Mouse (Mus musculus): ENCODE results near the gene Acsl3. TPM values are rescaled to one million over a fixed set of nuclear protein-coding genes. Genes with fewer than 3 reads are reported as not detected.

Acsl3 gene
- polyA plus RNA-seq, 1 experiment from 2014 or later = 7.6 TPM

DNA sequence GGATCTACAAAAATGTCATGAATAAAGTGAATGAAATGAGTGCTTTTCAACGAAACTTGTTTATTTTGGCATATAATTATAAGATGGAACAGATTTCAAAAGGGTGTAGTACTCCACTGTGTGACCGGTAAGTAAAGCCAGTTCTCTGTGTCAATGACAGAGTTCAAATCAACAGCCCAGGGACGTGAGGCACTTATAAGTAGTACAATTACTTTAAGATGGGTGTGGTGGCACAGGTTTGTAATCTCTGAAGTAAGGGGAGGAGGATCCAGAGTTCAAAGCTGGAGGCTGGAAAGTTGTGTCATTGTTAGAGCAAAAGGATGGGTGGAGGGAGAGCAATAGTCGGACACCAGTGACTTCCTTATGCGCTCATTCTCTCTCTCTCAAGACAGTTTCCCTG is 39.3 kb downstream of the Acsl3 start:
- no peak for ATAC-seq
- peaks cover 22% of the 10 kb centered on the region for H3K36me3 ChIP-seq (replicated peaks; ENCODE audit: insufficient read depth, low read length)
- no peak for TF ChIP-seq EP300 (IDR thresholded peaks at IDR 0.05; ENCODE audit: low read depth)
- TF ChIP-seq CTCF (IDR thresholded peaks at IDR 0.05; ENCODE audit: low read depth) = no peak
- no peak overlapping the region for H3K4me2 ChIP-seq (ENCODE audit: low read depth, low read length)
- H3K9ac ChIP-seq (replicated peaks) = no peak overlapping the region
- no peaks in the 10 kb centered on the region for H3K4me1 ChIP-seq (ENCODE audit: insufficient read depth)
- no peaks in the 10 kb centered on the region for H3K9me3 ChIP-seq (ENCODE audit: low read length)
- DNase-seq = no peak
- no peak overlapping the region for H3K4me3 ChIP-seq (ENCODE audit: low read depth, low read length)
- 91% methylated on average over 5 of the region's 5 CpGs for WGBS (ENCODE audit: insufficient replicate concordance)
- H3K27me3 ChIP-seq (ENCODE audit: insufficient read depth, low read length) = no peaks in the 10 kb centered on the region
- H3K27ac ChIP-seq (ENCODE audit: low read depth) = no peak overlapping the region

DNA sequence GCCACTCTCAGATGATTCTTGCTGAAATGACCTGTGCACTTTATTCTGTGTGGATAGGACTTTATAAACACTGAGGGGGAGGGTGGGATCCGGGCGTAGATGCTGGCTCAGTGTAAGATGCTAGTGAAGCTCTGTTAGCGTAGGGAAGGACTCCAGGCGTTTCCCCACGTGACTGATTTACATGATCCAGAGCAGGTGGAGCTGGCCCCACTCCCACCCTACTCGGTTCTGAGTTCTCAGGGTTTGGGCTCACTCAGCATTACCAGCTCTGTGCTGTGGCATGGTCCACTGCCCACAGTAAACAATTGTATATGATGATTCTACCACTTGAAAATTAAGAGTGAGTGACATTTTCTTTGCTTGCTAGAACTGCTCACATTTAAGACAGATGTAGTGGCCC is 40.5 kb downstream of the Acsl3 start:
- no peak overlapping the region for H3K9ac ChIP-seq (replicated peaks)
- ATAC-seq (no peak), DNase-seq (no peak)
- no peak overlapping the region for H3K4me3 ChIP-seq (ENCODE audit: low read depth, low read length)
- H3K27ac ChIP-seq (ENCODE audit: low read depth) = no peak overlapping the region
- no peaks in the 10 kb centered on the region for H3K9me3 ChIP-seq (ENCODE audit: low read length)
- no peaks in the 10 kb centered on the region for H3K4me1 ChIP-seq (ENCODE audit: insufficient read depth)
- WGBS (ENCODE audit: insufficient replicate concordance) = 82% methylated on average over 6 of the region's 6 CpGs
- H3K27me3 ChIP-seq (ENCODE audit: insufficient read depth, low read length) = no peaks in the 10 kb centered on the region
- TF ChIP-seq CTCF (IDR thresholded peaks at IDR 0.05; ENCODE audit: low read depth) (no peak), EP300 (IDR thresholded peaks at IDR 0.05; ENCODE audit: low read depth) (no peak)
- H3K36me3 ChIP-seq (replicated peaks; ENCODE audit: insufficient read depth, low read length) = peaks cover 25% of the 10 kb centered on the region
- no peak overlapping the region for H3K4me2 ChIP-seq (ENCODE audit: low read depth, low read length)

DNA sequence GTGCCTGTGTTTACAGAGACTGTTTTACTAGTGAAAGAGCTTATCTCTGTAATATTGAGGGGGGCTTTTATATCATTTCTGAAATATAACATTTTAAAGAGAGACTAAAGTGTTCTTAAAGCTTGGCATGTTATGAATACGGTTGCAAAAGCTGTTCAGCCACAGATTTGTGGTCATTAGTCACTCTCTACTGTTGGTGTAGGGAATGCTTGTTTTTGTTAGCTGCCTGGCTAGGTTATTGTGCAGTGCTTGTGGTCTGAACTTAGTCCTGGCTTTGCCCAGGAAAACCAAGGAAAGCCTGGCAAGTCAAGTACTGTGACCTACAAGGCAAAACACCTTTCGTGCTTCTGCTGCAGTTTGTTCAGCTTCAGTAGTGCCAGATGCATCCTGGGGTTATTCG is 44.1 kb downstream of the Acsl3 start:
- 68% methylated on average over 3 of the region's 3 CpGs for WGBS (ENCODE audit: insufficient replicate concordance)
- TF ChIP-seq CTCF (IDR thresholded peaks at IDR 0.05; ENCODE audit: low read depth) = no peak
- DNase-seq = no peak

DNA sequence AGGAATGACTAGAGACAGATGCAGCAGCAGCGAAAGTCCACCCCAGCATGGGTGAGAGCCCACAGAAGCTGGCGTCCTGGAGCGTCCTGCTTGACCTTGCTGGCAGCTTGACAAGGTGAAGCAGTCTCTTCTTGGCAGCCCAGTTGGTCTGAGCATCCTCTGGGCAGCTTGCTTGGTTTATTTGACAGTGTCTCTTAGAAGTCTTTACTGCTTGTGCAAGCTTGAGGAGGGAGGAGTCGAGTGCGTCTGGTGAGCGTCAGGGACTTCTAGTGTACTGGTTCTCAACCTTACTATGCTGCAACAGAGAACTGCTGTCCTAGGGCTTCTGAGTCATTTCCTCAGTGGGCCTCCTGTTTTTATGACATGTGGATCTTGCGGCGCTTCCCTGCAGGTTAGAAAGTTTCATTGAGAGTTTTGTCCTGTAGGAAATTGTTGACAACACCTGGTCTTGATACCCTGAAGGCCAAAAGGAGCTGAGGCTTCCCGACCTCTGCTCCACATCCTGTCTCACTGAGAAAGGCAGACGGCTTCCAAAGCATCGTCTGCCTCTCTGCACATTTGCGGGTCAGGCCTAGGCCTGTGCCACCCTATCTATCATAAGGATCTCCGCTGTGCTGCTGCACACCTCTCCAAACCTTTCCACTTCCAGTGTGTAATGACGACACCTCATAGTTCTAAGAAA is 44.8 kb downstream of the Acsl3 start:
- no peak overlapping the region for H3K9ac ChIP-seq (replicated peaks)
- no peaks in the 10 kb centered on the region for H3K4me1 ChIP-seq (ENCODE audit: insufficient read depth)
- WGBS (ENCODE audit: insufficient replicate concordance) = 59% methylated on average over 14 of the region's 14 CpGs
- no peak overlapping the region for H3K4me2 ChIP-seq (ENCODE audit: low read depth, low read length)
- H3K4me3 ChIP-seq (ENCODE audit: low read depth, low read length) = no peak overlapping the region
- DNase-seq (peak; percentile 21), ATAC-seq (peak; percentile 68)
- no peaks in the 10 kb centered on the region for H3K9me3 ChIP-seq (ENCODE audit: low read length)
- H3K36me3 ChIP-seq (replicated peaks; ENCODE audit: insufficient read depth, low read length) = peaks cover 41% of the 10 kb centered on the region
- no peak for TF ChIP-seq EP300 (IDR thresholded peaks at IDR 0.05; ENCODE audit: low read depth)
- TF ChIP-seq CTCF (IDR thresholded peaks at IDR 0.05; ENCODE audit: low read depth) = no peak
- H3K27me3 ChIP-seq (ENCODE audit: insufficient read depth, low read length) = no peaks in the 10 kb centered on the region
- H3K27ac ChIP-seq (ENCODE audit: low read depth) = peak overlapping the region; percentile 59; the same call in 1 of the 2 replicates

More for the DNA sequence above, 44.1 kb downstream of the Acsl3 start:
- Histone ChIP-seq H3K9me3 (ENCODE audit: low read length) (no peaks in the 10 kb centered on the region), H3K9ac (replicated peaks) (no peak overlapping the region), H3K36me3 (replicated peaks; ENCODE audit: insufficient read depth, low read length) (peaks cover 41% of the 10 kb centered on the region), H3K27me3 (ENCODE audit: insufficient read depth, low read length) (no peaks in the 10 kb centered on the region), H3K27ac (ENCODE audit: low read depth) (no peak overlapping the region), H3K4me3 (ENCODE audit: low read depth, low read length) (no peak overlapping the region), H3K4me2 (ENCODE audit: low read depth, low read length) (no peak overlapping the region), H3K4me1 (ENCODE audit: insufficient read depth) (no peaks in the 10 kb centered on the region)
- ATAC-seq = no peak

DNA sequence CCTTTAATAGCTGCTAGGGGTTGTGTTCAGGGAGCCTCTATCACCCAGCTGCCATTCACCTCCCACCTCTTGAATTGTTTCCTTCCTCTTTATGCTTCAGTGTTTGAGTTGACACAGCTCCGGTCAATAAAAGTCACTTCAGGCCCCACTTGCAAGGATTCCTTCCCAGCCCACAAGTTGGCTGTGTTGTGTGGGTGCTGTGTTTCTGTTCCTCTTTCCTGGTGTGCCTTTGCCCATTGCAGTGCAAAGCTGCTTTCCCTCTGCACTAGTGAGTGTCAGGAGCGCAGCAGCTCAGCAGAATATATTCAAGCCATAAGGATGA is 45.3 kb downstream of the Acsl3 start:
- Histone ChIP-seq H3K4me1 (ENCODE audit: insufficient read depth) (no peaks in the 10 kb centered on the region), H3K9me3 (ENCODE audit: low read length) (no peaks in the 10 kb centered on the region), H3K27me3 (ENCODE audit: insufficient read depth, low read length) (no peaks in the 10 kb centered on the region), H3K4me2 (ENCODE audit: low read depth, low read length) (no peak overlapping the region), H3K36me3 (replicated peaks; ENCODE audit: insufficient read depth, low read length) (peaks cover 39% of the 10 kb centered on the region), H3K4me3 (ENCODE audit: low read depth, low read length) (no peak overlapping the region), H3K9ac (replicated peaks) (no peak overlapping the region), H3K27ac (ENCODE audit: low read depth) (peak overlapping the region; percentile 59; the same call in 1 of the 2 replicates)
- 53% methylated on average over 2 of the region's 2 CpGs for WGBS (ENCODE audit: insufficient replicate concordance)
- DNase-seq = peak; percentile 30
- ATAC-seq = peak; percentile 67
- TF ChIP-seq EP300 (IDR thresholded peaks at IDR 0.05; ENCODE audit: low read depth) (no peak), CTCF (IDR thresholded peaks at IDR 0.05; ENCODE audit: low read depth) (no peak)

DNA sequence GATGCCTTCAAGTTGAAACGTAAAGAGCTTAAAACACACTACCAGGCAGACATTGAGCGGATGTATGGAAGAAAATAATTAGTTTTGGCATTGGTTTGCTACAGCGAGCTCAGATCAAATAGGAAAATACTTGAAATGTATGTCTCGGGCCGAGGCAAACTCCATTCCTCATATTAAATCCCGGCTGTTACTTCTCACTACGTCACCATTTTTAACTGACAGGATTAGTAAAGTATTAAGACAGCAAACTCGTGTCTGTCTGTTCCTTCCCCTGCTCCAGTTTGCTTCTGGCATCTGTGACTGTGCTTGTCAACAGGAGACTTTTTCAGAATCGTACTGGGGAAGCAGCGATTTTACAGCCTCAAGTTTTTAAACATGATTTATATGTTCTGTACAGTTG is 48.7 kb downstream of the Acsl3 start:
- no peak overlapping the region for H3K9ac ChIP-seq (replicated peaks)
- TF ChIP-seq EP300 (IDR thresholded peaks at IDR 0.05; ENCODE audit: low read depth) = no peak
- no peak for TF ChIP-seq CTCF (IDR thresholded peaks at IDR 0.05; ENCODE audit: low read depth)
- DNase-seq (no peak), ATAC-seq (no peak)
- no peak overlapping the region for H3K27ac ChIP-seq (ENCODE audit: low read depth)
- H3K4me1 ChIP-seq (ENCODE audit: insufficient read depth) = no peaks in the 10 kb centered on the region
- no peak overlapping the region for H3K4me2 ChIP-seq (ENCODE audit: low read depth, low read length)
- H3K4me3 ChIP-seq (ENCODE audit: low read depth, low read length) = no peak overlapping the region
- no peaks in the 10 kb centered on the region for H3K9me3 ChIP-seq (ENCODE audit: low read length)
- WGBS (ENCODE audit: insufficient replicate concordance) = 87% methylated on average over 10 of the region's 10 CpGs
- H3K27me3 ChIP-seq (ENCODE audit: insufficient read depth, low read length) = no peaks in the 10 kb centered on the region
- H3K36me3 ChIP-seq (replicated peaks; ENCODE audit: insufficient read depth, low read length) = peaks cover 18% of the 10 kb centered on the region
